Mouse (Mus musculus): Measurements from ENCODE around the gene Mfap1b.
"Not testable (repeated sequence)": the region's sequence is repeated elsewhere in the genome, so short reads cannot be mapped to it uniquely, and the experiment has no call there.

The Mfap1b gene

GRCm38 (mm10) chr2:121474180-121474535, 291 bp upstream of the Mfap1b start:
- in situ Hi-C loops (cut with MboI, MseI) = loop anchor here (5.0 kb wide), 1 partner anchor 33 kb away; the partner anchor contains the start of genes Mfap1a and Wdr76

GRCm38 (mm10) chr2:121472783-121473182, 1.1 kb downstream of the Mfap1b start:
- in situ Hi-C loops (cut with MboI, MseI) = loop anchor here (5.0 kb wide), 1 partner anchor 35 kb away; the partner anchor contains the start of genes Mfap1a and Wdr76

GRCm38 (mm10) chr2:121468982-121469381, 4.9 kb downstream of the Mfap1b start:
- in situ Hi-C loops (cut with MboI, MseI) = not testable (repeated sequence)

DNA sequence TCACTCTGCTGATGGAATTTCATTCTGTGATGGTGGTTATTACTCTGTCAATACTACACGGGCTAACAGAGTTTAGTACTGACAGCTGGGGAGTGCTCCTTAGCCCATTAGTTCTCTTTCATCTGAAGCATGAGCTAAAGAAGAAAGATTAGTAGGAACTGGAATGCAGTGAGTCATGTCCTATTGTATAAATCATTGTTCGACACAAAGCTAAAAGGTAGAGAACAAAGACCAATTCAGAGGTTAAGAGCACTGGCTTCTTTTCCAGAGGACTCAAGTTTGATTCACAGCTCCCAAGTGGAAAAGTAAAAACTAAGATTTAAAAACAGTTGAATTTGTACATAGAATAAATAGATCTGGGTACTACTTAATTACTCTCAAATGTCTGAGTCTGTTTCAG, 13.8 kb downstream of the Mfap1b start:
- in situ Hi-C loops (cut with MboI, MseI) = no loop called here

- in situ Hi-C loops (cut with MboI, MseI) = no loop called here
Measured at GRCm38 (mm10) chr2:121456692-121457642, 16.9 kb downstream of the Mfap1b start, which contains the start of gene Serinc4. TSS of gene Serinc4 (minus strand) at chr2:121456781.

- in situ Hi-C loops (cut with MboI, MseI) = no loop called here
Measured at GRCm38 (mm10) chr2:121455534-121455933, 18.3 kb downstream of the Mfap1b start.

GRCm38 (mm10) chr2:121453917-121454316, 19.9 kb downstream of the Mfap1b start:
- in situ Hi-C loops (cut with MboI, MseI) = no loop called here

DNA sequence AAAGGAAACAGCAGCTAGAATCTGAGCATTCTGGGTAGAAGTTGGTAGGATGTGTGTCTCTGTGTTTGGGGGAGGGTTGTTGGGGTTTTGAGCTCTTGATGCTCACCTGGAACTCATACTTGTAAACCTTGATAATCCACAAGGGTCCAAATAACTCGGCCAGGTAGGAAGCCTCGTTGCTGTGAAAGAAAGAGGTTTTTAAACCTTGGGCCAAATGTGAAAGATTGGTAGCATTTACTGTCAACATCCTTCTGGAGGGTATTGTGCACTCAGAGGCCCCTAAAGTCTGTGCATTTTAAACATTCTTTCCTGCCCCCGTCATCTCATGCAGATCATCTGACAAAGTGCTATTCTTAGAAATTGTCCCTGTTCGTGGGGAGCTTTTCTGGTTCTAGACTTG, 20.9 kb downstream of the Mfap1b start, which contains the start of gene Hypk:
TSS of gene Hypk (plus strand) at position 301 of the 400 bp plus-strand sequence.
- in situ Hi-C loops (cut with MboI, MseI) = no loop called here

- in situ Hi-C loops (cut with MboI, MseI) = no loop called here
Measured at GRCm38 (mm10) chr2:121452361-121452760, 21.5 kb downstream of the Mfap1b start.

DNA sequence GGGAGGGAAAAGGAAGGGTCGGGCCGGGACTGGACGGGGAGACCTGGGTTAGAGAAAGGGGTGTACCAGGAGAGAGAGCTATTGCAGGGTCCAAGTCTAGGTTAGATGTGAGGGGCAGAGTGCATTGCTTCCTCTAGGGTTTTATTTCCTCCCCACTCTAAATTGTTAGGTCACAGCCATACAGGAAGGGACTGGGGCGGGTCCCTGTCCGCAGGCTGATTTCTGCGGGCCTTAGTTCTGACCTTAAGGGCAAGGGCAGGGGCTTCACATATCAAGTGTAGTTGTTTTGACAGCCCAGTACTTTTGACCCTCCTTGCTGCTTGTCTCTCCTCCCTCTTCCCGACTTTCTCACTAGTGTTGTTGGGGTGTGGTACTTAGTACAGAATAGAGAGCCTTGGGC, 23.8 kb downstream of the Mfap1b start:
- in situ Hi-C loops (cut with MboI, MseI) = no loop called here

- in situ Hi-C loops (cut with MboI, MseI) = no loop called here
Measured at GRCm38 (mm10) chr2:121449545-121450011, 24.3 kb downstream of the Mfap1b start.

GRCm38 (mm10) chr2:121448739-121449535, 24.9 kb downstream of the Mfap1b start, which contains the start of gene Serf2:
TSS of gene Serf2 (plus strand) at chr2:121449195.
- in situ Hi-C loops (cut with MboI, MseI) = no loop called here

DNA sequence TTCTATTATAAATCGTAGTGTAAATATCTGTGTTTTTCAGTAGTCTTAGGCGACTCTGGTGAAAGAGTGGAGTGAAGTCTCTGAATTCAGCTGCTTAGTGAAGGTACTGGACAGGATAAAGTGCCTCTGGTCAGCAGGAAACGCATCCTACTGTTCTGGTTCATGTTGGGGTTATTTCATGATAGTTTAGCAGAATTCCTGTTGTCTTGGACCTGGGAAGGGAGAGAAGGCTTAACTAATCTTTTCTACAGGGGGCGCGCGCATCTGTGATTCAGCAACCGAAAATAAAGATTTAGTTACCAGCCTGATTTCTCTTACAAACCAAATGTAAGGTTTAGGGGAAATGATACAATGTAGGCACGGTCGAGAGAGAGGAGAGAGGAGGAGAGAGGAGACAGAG, 25.7 kb downstream of the Mfap1b start:
- in situ Hi-C loops (cut with MboI, MseI) = no loop called here

DNA sequence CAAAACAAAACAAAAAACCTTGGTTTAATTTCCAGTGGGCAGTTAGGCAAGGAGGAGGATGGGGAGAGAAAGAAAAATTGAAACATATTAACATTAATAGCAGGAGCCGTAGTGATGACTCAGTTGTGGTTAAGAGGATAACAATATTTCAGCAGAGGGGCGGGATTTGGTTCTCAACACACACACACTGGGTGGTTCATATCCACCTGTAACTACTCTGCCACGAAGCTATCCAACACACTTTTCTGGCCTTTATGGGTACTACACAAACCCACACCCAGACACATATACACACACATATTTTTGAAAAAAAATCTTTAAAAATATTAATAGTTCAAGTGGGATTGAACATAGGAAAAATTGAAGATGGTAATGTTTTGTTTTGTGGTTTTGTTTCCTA, 26.9 kb downstream of the Mfap1b start:
- in situ Hi-C loops (cut with MboI, MseI) = no loop called here

DNA sequence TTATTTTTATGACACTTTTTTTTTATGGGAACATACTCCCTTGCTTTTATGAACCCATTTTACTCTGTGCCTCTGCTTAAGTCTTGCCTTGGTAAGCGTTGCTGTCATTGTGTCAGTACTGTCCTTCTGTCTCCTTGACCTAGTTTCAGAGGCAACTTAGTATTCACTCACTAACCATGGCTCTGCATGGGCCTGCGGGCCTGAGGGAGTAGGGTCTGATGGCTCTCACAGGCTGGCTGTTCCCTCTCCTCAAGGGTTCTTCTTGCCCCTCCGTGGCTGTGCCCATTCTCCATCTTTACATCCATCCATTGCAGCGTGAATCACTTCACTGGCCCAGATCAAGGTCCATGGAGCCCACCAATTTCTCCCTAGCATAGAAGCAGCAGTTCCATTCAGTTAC, 27.4 kb downstream of the Mfap1b start:
- in situ Hi-C loops (cut with MboI, MseI) = no loop called here

GRCm38 (mm10) chr2:121445117-121445516, 28.8 kb downstream of the Mfap1b start:
- in situ Hi-C loops (cut with MboI, MseI) = no loop called here

GRCm38 (mm10) chr2:121444178-121444577, 29.7 kb downstream of the Mfap1b start, which contains the start of gene Ell3:
TSS of gene Ell3 (minus strand) at chr2:121444278.
- in situ Hi-C loops (cut with MboI, MseI) = no loop called here

GRCm38 (mm10) chr2:121443068-121443349, 30.9 kb downstream of the Mfap1b start:
- in situ Hi-C loops (cut with MboI, MseI) = no loop called here

DNA sequence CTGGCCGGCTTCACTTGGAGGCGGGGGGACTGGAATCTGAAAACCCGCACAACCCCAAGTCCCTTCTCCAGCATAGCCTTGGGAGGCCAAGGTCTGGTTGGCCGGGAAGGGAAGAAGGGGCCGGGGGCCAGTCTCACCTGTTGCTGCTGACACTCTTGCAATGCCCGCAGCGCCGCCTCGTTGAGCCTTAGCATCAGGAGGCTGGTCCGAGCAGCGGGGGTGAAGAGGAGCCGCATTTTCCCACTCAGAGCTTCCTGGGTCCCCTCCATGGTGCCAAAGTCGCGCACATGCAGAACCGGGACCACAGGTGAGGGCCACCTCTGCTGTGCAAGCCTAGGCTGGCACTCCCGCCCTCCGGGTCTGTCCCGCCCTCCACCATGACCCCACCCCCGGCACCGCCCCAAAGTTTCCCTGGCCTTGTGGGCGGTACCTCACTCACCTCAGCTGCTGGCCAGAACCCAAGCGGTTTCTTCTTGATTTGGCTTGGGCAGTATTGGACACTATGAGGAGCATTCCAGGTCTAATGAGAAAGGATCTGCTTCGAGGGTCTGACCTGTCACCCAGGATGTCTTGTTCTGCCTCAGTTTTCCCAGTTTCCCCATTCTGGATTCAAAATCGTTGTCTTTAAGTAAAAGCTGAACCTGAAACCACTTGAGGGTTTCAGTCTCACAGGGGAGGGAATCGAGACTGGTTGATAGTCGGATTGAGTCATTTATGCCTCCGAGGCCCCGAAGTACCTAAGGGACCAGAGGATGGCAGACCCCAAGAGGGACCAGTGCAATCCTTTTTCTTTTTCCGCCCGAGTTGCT, 31.4 kb downstream of the Mfap1b start:
- in situ Hi-C loops (cut with MboI, MseI) = no loop called here

DNA sequence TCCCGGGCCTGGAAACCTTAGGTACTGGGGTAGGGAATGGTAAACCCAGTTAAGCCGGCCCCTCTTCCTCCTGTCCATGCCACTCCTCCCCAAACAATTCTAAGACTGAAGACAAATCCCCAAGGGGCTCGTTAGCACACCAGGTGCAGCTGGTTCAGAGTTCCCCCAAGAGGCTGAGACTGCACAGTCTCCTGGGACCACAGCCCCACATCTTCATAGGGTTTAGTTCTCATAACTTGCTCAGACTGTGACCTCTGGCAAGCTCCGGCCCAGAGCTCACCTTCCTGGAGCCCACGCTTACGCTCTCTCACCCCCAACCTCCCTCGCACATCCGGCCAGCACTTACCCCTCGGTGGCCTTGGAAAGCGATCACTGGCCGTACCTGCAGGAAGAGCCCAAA, 32.1 kb downstream of the Mfap1b start:
- in situ Hi-C loops (cut with MboI, MseI) = no loop called here

GRCm38 (mm10) chr2:121440834-121441605, 32.8 kb downstream of the Mfap1b start:
- in situ Hi-C loops (cut with MboI, MseI) = no loop called here

Measured in regulatory T cell (primary cell).